Mouse (Mus musculus) adrenal gland, postnatal 4 days (tissue): ENCODE measurements around the gene Npas2. TPM values are rescaled to one million over a fixed set of nuclear protein-coding genes. Genes with fewer than 3 reads are reported as not detected.

Experiments
- DNase-seq, 2 experiments: peaks; one replicate each; pipeline ENCODE4 v3.0.0; 2021 to 2022; ENCODE audit warnings: low spot score in 2 of 2, mixed read lengths in 2 of 2
- total RNA-seq, 2 experiments: library from RNA; stranded (reverse); gene quantifications; 2 replicates each; pipeline ENCODE4 v1.2.3; 2021

Gene Npas2
- total RNA-seq, 2 experiments from 2014 or later: 8.0 to 9.5 TPM

DNA sequence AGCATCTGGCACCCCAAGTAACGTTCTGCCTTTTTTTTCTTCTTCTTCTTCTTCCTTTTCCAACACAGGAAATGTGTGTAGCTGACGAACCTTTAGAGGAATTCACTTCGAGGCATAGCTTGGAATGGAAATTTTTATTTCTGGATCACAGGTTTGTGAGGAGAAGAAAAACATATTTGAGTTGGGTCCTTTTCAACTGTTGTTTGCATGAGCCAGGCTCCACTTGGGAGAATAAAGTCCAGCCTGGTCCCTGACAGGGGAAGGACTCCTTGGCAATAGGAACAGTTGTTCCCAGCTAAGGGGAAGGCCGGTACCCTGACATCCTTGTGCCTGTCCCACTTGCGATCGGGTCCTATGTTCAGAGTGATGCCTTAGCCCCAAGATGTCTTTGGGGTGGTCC, 131.7 kb downstream of the Npas2 start:
- no peak for DNase-seq

- no peak for DNase-seq
Measured at GRCm38 (mm10) chr1:39327546-39327945, 134.0 kb downstream of the Npas2 start.

DNA sequence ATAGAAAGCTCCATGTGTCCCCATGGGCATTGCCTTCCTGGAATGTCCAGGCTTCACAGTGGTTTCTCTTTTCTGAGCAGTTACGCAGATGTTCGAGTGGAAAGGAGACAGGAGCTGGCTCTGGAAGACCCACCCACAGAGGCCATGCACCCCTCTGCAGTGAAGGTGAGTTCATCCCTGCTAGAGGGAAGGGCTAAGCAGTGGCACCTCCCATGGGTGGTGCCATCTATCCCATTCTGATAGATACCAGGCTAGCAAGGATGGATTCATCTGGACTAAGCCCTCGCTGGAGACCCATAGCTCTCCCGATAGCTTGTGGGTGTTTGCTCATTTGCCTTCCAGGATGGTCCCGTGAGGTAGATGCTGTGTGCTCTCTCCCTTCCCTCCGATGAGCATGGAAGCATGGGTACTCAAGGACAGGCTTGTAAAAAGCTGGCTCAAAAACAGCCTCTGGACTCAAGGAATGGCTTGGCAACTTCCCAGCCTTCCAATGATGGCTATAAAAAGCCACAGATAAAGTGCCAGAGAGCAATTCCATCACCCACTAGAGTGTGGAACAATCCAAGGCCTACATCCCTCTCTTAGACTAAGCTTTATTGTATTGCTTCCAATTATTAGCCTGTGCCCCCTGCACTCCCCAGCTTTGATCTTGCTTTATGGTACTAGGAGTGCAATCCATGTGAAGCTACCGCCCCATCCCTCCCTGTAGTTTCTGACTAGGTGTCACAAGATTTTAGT, 137.5 kb downstream of the Npas2 start:
- DNase-seq: no peak

DNA sequence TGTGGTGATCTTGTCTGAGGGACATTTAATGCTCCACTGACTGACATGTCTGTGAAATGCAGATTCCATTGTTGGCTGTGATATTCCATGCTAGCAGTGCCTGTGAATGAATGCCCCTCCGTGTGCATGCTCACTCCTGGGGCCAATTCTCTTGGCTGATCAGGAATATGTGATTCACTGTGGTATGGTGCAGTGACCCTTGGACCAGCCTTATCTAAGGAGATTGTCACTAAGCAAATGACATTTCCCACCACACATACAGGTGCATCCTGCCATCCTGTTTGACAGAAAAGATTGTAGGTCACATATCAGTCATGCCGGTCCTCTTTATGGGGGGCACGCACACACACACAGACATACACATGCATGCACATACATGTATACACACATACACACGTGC, 138.9 kb downstream of the Npas2 start:
- DNase-seq: no peak

DNA sequence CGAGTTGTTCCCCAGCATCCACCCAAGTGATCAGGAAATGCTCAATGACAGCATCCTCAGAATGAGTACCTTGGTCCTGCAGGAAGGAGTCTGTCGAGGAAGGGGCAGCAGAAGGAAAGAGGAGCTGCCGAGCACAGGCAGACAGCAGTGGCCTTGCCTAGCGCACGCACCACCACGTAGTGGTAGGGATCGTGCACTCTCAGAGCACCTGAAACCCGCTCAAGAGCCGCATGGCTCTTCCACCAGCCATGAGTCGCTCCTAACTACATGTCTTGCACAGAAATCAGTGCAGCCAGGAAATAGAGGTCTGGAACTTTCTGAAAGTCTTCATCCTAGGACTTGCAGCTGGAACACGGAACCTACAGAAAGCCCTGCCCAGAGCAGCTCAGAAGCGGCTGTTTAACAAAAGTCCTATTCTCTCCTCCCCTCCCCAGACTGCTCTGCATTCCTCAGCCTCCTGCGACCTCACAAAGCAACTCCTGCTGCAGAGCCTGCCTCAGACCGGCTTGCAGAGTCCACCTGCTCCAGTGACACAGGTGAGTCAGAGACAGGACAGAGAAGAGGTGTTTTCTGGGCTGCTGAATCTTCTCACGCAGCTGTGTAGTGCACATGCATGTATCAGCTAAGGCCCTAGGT, 142.1 kb downstream of the Npas2 start:
- DNase-seq: no peak

DNA sequence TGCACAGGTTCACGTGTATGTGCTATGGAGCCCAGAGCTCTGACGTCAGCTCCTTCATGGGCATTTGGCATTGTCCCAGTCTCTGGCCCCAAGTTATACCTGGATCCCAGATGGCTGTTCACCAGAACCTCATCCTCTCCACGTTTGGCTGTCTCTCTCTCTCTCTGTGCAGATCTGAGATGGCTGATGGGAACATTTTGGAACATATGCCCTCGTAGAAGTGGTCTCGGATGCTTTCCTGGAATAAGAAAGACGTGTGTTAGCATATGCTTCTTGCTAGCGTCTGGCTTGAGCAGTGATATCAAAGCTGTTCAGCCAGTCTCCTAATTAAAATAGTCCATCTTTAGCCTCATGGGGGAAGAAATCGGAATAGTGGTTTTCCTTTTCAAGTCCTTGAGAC, 143.3 kb downstream of the Npas2 start:
- DNase-seq: no peak

GRCm38 (mm10) chr1:39338831-39339230, 145.3 kb downstream of the Npas2 start:
- no peak for DNase-seq

DNA sequence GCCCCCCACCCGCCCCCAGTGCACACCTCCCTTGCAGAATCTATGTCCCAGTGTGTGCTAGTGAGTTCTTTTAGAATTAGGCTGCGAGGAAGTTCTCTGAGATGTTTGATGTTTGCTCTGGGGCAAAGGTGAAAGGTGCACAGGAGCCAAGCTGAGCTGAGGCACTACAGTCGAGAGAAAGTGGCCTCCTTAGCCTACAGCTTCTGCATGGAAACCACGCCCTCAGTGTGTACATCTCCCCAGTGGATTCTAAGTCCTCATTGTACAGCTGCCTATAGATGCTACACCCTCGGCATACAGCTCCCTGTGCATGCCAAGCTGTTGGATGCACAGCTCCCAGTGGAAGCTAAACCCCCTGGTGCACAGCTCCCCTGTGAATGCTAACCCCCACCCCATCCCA, 145.9 kb downstream of the Npas2 start:
- no peak for DNase-seq

DNA sequence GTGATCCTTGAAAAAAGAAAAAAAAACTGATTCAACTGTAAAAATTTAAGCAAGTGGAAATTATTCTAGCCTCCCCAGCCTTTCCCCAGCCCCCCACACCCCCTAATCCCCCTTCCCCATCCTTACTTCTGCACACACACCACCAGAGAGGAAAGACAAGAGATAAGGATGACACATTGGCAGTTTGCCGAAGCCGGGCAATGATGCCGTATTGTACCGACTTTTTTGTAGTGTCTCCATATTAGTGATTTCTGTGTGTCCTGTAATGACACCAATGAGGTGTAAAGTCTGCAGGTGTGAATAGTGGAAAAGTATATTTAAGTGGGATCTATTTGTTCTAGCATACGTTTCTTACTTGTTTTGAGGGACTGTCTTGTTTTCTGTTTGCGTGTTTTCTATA, 146.6 kb downstream of the Npas2 start:
- DNase-seq: no peak

DNA sequence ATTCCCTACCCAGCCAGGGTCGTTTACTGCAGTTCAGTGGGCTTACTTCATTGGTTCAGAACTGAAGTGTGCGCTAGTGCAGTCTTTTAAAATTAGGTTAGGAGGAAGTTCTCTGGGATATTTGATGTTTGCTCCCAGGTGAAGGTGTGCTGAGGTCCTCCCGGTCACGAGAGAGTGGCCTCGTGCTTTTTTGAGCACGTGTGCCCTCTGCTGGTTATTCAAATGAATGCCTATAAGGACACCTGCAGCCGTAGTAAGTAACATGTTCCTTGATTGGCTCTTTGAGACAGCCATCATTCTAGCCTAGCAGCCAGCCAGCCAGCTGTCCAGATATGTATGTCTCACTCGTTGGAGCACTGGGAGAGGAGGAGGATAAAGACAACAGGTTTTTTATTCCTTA, 147.1 kb downstream of the Npas2 start:
- DNase-seq: peak in 1 of 2 experiments; percentile 13

- no peak for DNase-seq
Measured at GRCm38 (mm10) chr1:39341807-39342206, 148.3 kb downstream of the Npas2 start.

GRCm38 (mm10) chr1:39343242-39343641, 149.7 kb downstream of the Npas2 start:
- DNase-seq: no peak

DNA sequence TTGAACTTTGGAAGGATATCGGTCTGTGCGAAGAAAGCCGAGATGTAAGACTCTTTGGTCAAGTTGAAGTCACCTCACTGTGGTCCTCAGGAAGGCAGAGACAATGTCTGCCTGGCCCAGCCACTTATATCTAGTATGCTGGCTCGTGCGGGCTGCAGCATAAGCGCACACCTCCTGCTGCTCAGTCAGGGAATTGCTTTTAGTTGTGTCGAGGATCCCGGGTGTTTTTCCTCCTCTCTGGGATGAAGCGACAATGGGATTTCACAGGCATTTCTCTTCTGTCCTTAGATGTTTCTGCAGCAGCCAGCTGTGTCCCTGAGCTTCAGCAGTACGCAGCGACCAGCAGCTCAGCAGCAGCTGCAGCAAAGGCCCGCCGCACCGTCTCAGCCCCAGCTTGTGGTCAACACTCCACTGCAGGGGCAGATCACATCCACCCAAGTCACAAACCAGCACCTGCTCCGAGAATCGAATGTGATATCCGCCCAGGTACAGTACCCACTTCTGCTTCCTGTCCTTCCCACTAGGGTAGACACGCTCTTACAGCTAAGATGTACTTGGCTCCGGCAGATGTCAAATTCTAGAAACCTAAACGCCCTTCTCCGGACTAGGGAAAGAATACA, 151.6 kb downstream of the Npas2 start:
- no peak for DNase-seq

- no peak for DNase-seq
Measured at GRCm38 (mm10) chr1:39349001-39349400, 155.5 kb downstream of the Npas2 start.

- no peak for DNase-seq
Measured at GRCm38 (mm10) chr1:39349427-39349826, 155.9 kb downstream of the Npas2 start.

- no peak for DNase-seq
Measured at GRCm38 (mm10) chr1:39361754-39362514, 168.4 kb downstream of the Npas2 start.

GRCm38 (mm10) chr1:39362515-39362893, 169.0 kb downstream of the Npas2 start:
- DNase-seq: no peak

GRCm38 (mm10) chr1:39365562-39365961, 172.0 kb downstream of the Npas2 start:
- DNase-seq: no peak

DNA sequence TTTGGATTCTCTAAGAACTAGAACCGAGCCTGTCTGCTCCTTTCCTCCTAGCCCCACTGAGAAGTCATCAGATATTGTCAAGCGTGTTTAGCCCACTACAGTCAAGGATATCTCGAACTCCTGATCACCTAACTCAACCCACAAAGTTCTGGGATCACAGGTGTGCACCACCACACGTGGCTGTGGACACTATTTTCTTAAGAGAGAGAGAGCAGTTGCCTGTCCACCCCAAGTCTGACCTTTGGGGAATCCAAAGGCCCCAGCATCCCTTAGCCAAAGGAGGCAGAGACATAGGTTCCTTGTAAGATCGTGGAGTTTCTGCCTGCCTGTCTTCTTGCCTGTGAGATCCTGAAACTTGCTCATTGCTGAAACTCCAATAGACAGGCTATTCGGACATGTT, 173.5 kb downstream of the Npas2 start:
- DNase-seq: no peak

GRCm38 (mm10) chr1:39367601-39368266, 174.2 kb downstream of the Npas2 start, which contains the start of gene Rpl31:
Gene Rpl31, plus strand, starts transcription at chr1:39367842.
- DNase-seq: peak; percentile 96 to 98

DNA sequence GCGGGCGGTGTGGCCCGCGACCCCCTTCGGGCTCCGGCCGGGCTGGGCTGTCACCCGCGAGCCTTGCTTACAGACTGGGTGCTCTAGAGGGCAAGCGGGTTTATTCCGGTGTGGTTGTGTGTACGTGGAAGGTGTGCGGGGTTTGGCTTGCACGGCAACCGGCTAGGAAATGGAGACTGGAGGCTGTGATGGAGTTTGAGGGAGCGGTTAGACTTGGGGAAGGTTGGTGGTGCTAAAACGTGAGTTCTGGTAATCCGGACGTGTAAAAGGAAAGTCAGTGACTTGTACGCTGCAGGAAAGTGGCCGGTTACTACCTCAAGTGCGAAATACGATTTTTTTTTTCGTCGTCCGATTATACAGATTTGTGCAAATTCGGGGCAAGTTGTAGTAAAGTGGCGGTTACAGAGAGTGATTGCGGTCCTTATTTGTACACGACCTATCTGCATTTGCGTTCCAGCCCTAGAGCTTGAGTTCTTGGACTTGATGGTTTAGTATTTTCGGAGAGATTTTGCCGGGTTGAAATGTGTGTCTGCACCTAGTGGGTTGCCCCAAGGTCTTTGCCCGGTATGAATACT, 174.8 kb downstream of the Npas2 start:
- DNase-seq: no peak
